Mouse (Mus musculus): ENCODE measurements around the gene Ptprn2. TPM values are rescaled to one million over a fixed set of nuclear protein-coding genes. Genes with fewer than 3 reads are reported as not detected.

Ptprn2 gene
- polyA plus RNA-seq, 1 experiment, result 97.8 TPM

- Histone ChIP-seq H3K27ac (ENCODE audit: insufficient read depth, low read length) (no peak overlapping the region), H3K27me3 (ENCODE audit: control insufficient read depth, insufficient read depth, low read length) (no peaks in the 10 kb centered on the region), H3K4me3 (replicated peaks; ENCODE audit: insufficient read depth, low read depth, low read length) (no peak overlapping the region), H3K4me1 (ENCODE audit: control insufficient read depth, insufficient read depth, low read length) (peaks cover 15% of the 10 kb centered on the region)
- 96% methylated on average over 3 of the region's 3 CpGs for WGBS
- no peak for DNase-seq
- no peak for TF ChIP-seq POLR2A (IDR thresholded peaks at IDR 0.05; ENCODE audit: borderline replicate concordance, insufficient read depth, low read length)
- TF ChIP-seq CTCF (IDR thresholded peaks at IDR 0.05; ENCODE audit: borderline replicate concordance, insufficient read depth, low read depth, low read length), result no peak
Observed at GRCm38 (mm10) chr12:116601395-116601794, 115.9 kb downstream of the Ptprn2 start.

GRCm38 (mm10) chr12:116601921-116602320, 116.4 kb downstream of the Ptprn2 start:
- no peak for DNase-seq
- Histone ChIP-seq H3K4me1 (ENCODE audit: control insufficient read depth, insufficient read depth, low read length) (peaks cover 15% of the 10 kb centered on the region), H3K27me3 (ENCODE audit: control insufficient read depth, insufficient read depth, low read length) (no peaks in the 10 kb centered on the region), H3K27ac (ENCODE audit: insufficient read depth, low read length) (no peak overlapping the region), H3K4me3 (replicated peaks; ENCODE audit: insufficient read depth, low read depth, low read length) (no peak overlapping the region)
- TF ChIP-seq POLR2A (IDR thresholded peaks at IDR 0.05; ENCODE audit: borderline replicate concordance, insufficient read depth, low read length), result no peak
- TF ChIP-seq CTCF (IDR thresholded peaks at IDR 0.05; ENCODE audit: borderline replicate concordance, insufficient read depth, low read depth, low read length), result no peak
- 28% methylated on average over 5 of the region's 5 CpGs for WGBS

- TF ChIP-seq POLR2A (IDR thresholded peaks at IDR 0.05; ENCODE audit: borderline replicate concordance, insufficient read depth, low read length) (no peak), CTCF (IDR thresholded peaks at IDR 0.05; ENCODE audit: borderline replicate concordance, insufficient read depth, low read depth, low read length) (no peak)
- no peak for DNase-seq
- Histone ChIP-seq H3K4me3 (replicated peaks; ENCODE audit: insufficient read depth, low read depth, low read length) (no peak overlapping the region), H3K27ac (ENCODE audit: insufficient read depth, low read length) (no peak overlapping the region), H3K4me1 (ENCODE audit: control insufficient read depth, insufficient read depth, low read length) (peaks cover 4% of the 10 kb centered on the region; the same call in 1 of the 2 replicates), H3K27me3 (ENCODE audit: control insufficient read depth, insufficient read depth, low read length) (no peaks in the 10 kb centered on the region)
- 45% methylated on average over 6 of the region's 6 CpGs for WGBS
Observed at GRCm38 (mm10) chr12:116608598-116608997, 123.1 kb downstream of the Ptprn2 start.

- no peak overlapping the region for H3K27ac ChIP-seq (ENCODE audit: insufficient read depth, low read length)
Observed at GRCm38 (mm10) chr12:116619868-116620267, 134.3 kb downstream of the Ptprn2 start.

GRCm38 (mm10) chr12:116620299-116620698, 134.8 kb downstream of the Ptprn2 start:
- Histone ChIP-seq H3K4me3 (replicated peaks; ENCODE audit: insufficient read depth, low read depth, low read length) (no peak overlapping the region), H3K27ac (ENCODE audit: insufficient read depth, low read length) (no peak overlapping the region), H3K27me3 (ENCODE audit: control insufficient read depth, insufficient read depth, low read length) (no peaks in the 10 kb centered on the region), H3K4me1 (ENCODE audit: control insufficient read depth, insufficient read depth, low read length) (peaks cover 29% of the 10 kb centered on the region)
- 90% methylated on average over 3 of the region's 3 CpGs for WGBS
- TF ChIP-seq POLR2A (IDR thresholded peaks at IDR 0.05; ENCODE audit: borderline replicate concordance, insufficient read depth, low read length) (no peak), CTCF (IDR thresholded peaks at IDR 0.05; ENCODE audit: borderline replicate concordance, insufficient read depth, low read depth, low read length) (no peak)
- no peak for DNase-seq

More at GRCm38 (mm10) chr12:116619868-116620267, 134.3 kb downstream of the Ptprn2 start:
- H3K4me1 ChIP-seq (ENCODE audit: control insufficient read depth, insufficient read depth, low read length), result peaks cover 29% of the 10 kb centered on the region
- H3K27me3 ChIP-seq (ENCODE audit: control insufficient read depth, insufficient read depth, low read length), result no peaks in the 10 kb centered on the region
- WGBS, result 49% methylated on average over 5 of the region's 5 CpGs
- TF ChIP-seq POLR2A (IDR thresholded peaks at IDR 0.05; ENCODE audit: borderline replicate concordance, insufficient read depth, low read length), result no peak
- peak; percentile 74 for TF ChIP-seq CTCF (IDR thresholded peaks at IDR 0.05; ENCODE audit: borderline replicate concordance, insufficient read depth, low read depth, low read length)
- peak; percentile 73 to 81 for DNase-seq
- no peak overlapping the region for H3K4me3 ChIP-seq (replicated peaks; ENCODE audit: insufficient read depth, low read depth, low read length)

- 89% methylated on average over 10 of the region's 10 CpGs for WGBS
- DNase-seq, result no peak
- Histone ChIP-seq H3K27ac (ENCODE audit: insufficient read depth, low read length) (no peak overlapping the region), H3K27me3 (ENCODE audit: control insufficient read depth, insufficient read depth, low read length) (no peaks in the 10 kb centered on the region), H3K4me1 (ENCODE audit: control insufficient read depth, insufficient read depth, low read length) (peaks cover 29% of the 10 kb centered on the region), H3K4me3 (replicated peaks; ENCODE audit: insufficient read depth, low read depth, low read length) (no peak overlapping the region)
- no peak for TF ChIP-seq POLR2A (IDR thresholded peaks at IDR 0.05; ENCODE audit: borderline replicate concordance, insufficient read depth, low read length)
- no peak for TF ChIP-seq CTCF (IDR thresholded peaks at IDR 0.05; ENCODE audit: borderline replicate concordance, insufficient read depth, low read depth, low read length)
Observed at GRCm38 (mm10) chr12:116621325-116622040, 136.0 kb downstream of the Ptprn2 start.

- DNase-seq, result peak; percentile 91 to 94
- Histone ChIP-seq H3K4me3 (replicated peaks; ENCODE audit: insufficient read depth, low read depth, low read length) (no peak overlapping the region), H3K27ac (ENCODE audit: insufficient read depth, low read length) (no peak overlapping the region), H3K27me3 (ENCODE audit: control insufficient read depth, insufficient read depth, low read length) (no peaks in the 10 kb centered on the region), H3K4me1 (ENCODE audit: control insufficient read depth, insufficient read depth, low read length) (peaks cover 31% of the 10 kb centered on the region)
- TF ChIP-seq CTCF (IDR thresholded peaks at IDR 0.05; ENCODE audit: borderline replicate concordance, insufficient read depth, low read depth, low read length), result no peak
- no peak for TF ChIP-seq POLR2A (IDR thresholded peaks at IDR 0.05; ENCODE audit: borderline replicate concordance, insufficient read depth, low read length)
- 36% methylated on average over 6 of the region's 6 CpGs for WGBS
Observed at GRCm38 (mm10) chr12:116622665-116623387, 137.3 kb downstream of the Ptprn2 start.
